Mouse (Mus musculus): ENCODE measurements around the gene Arntl. TPM values are rescaled to one million over a fixed set of nuclear protein-coding genes. Genes with fewer than 3 reads are reported as not detected.

Gene Arntl
- total and polyA plus RNA-seq, 3 experiments, result 4.6 to 29.9 (median 23.8) TPM

- H3K9me3 ChIP-seq (replicated peaks), result no peaks in the 10 kb centered on the region
- peaks cover 3% of the 10 kb centered on the region; the same call in 1 of the 2 replicates for H3K27me3 ChIP-seq (ENCODE audit: insufficient read depth, low read length)
- TF ChIP-seq TAL1 (conservative IDR thresholded peaks at IDR 0.05; ENCODE audit: low read depth, low read length), result no peak
- no peak for TF ChIP-seq POLR2AphosphoS5 (IDR thresholded peaks at IDR 0.05; ENCODE audit: insufficient replicate concordance, low read depth, low read length)
- TF ChIP-seq CTCF (IDR thresholded peaks at IDR 0.05; ENCODE audit: low read depth, low read length), result no peak
- no peak for TF ChIP-seq GATA2 (IDR thresholded peaks at IDR 0.05; ENCODE audit: borderline replicate concordance, low read depth, low read length)
- no peak for TF ChIP-seq GATA1 (IDR thresholded peaks at IDR 0.05; ENCODE audit: borderline replicate concordance, low read length)
- ATAC-seq (ENCODE audit: extremely low read depth, insufficient number of reproducible peaks, low FRiP score, poor library complexity, severe bottlenecking), result no peak
- H3K36me3 ChIP-seq (replicated peaks), result peaks cover 3% of the 10 kb centered on the region
- no peak overlapping the region for H3K4me3 ChIP-seq (ENCODE audit: low read depth, low read length)
- no peak for DNase-seq (ENCODE audit: low spot score)
- peaks cover 10% of the 10 kb centered on the region for H3K4me1 ChIP-seq (ENCODE audit: insufficient read depth, low read depth, low read length)
These were observed 72.0 kb downstream of the Arntl start for GRCm38 (mm10) chr7:113279246-113279645.

- peaks cover 14% of the 10 kb centered on the region for H3K36me3 ChIP-seq (replicated peaks)
- no peak for DNase-seq (ENCODE audit: low spot score)
- no peak overlapping the region for H3K4me3 ChIP-seq (ENCODE audit: low read depth, low read length)
These were observed 78.1 kb downstream of the Arntl start for GRCm38 (mm10) chr7:113285405-113285804.

GRCm38 (mm10) chr7:113289211-113289610, 81.9 kb downstream of the Arntl start:
- H3K4me1 ChIP-seq (ENCODE audit: insufficient read depth, low read depth, low read length), result peaks cover 72% of the 10 kb centered on the region
- ATAC-seq (ENCODE audit: extremely low read depth, insufficient number of reproducible peaks, low FRiP score, poor library complexity, severe bottlenecking), result peak; percentile 58

More at GRCm38 (mm10) chr7:113285405-113285804, 78.1 kb downstream of the Arntl start:
- peaks cover 4% of the 10 kb centered on the region; the same call in 1 of the 2 replicates for H3K27me3 ChIP-seq (ENCODE audit: insufficient read depth, low read length)
- peaks cover 41% of the 10 kb centered on the region for H3K4me1 ChIP-seq (ENCODE audit: insufficient read depth, low read depth, low read length)
- no peak for ATAC-seq (ENCODE audit: extremely low read depth, insufficient number of reproducible peaks, low FRiP score, poor library complexity, severe bottlenecking)
- no peaks in the 10 kb centered on the region for H3K9me3 ChIP-seq (replicated peaks)
- TF ChIP-seq GATA2 (IDR thresholded peaks at IDR 0.05; ENCODE audit: borderline replicate concordance, low read depth, low read length), result no peak
- no peak for TF ChIP-seq TAL1 (conservative IDR thresholded peaks at IDR 0.05; ENCODE audit: low read depth, low read length)
- TF ChIP-seq POLR2AphosphoS5 (IDR thresholded peaks at IDR 0.05; ENCODE audit: insufficient replicate concordance, low read depth, low read length), result no peak
- TF ChIP-seq CTCF (IDR thresholded peaks at IDR 0.05; ENCODE audit: low read depth, low read length), result no peak
- no peak for TF ChIP-seq GATA1 (IDR thresholded peaks at IDR 0.05; ENCODE audit: borderline replicate concordance, low read length)

GRCm38 (mm10) chr7:113291741-113292140, 84.5 kb downstream of the Arntl start:
- no peaks in the 10 kb centered on the region for H3K9me3 ChIP-seq (replicated peaks)
- peaks cover 31% of the 10 kb centered on the region for H3K36me3 ChIP-seq (replicated peaks)
- H3K4me3 ChIP-seq (ENCODE audit: low read depth, low read length), result no peak overlapping the region
- no peak for DNase-seq (ENCODE audit: low spot score)
- no peak for ATAC-seq (ENCODE audit: extremely low read depth, insufficient number of reproducible peaks, low FRiP score, poor library complexity, severe bottlenecking)
- H3K27me3 ChIP-seq (ENCODE audit: insufficient read depth, low read length), result no peaks in the 10 kb centered on the region
- TF ChIP-seq TAL1 (conservative IDR thresholded peaks at IDR 0.05; ENCODE audit: low read depth, low read length), result no peak
- no peak for TF ChIP-seq GATA1 (IDR thresholded peaks at IDR 0.05; ENCODE audit: borderline replicate concordance, low read length)
- TF ChIP-seq POLR2AphosphoS5 (IDR thresholded peaks at IDR 0.05; ENCODE audit: insufficient replicate concordance, low read depth, low read length), result no peak
- TF ChIP-seq CTCF (IDR thresholded peaks at IDR 0.05; ENCODE audit: low read depth, low read length), result no peak
- TF ChIP-seq GATA2 (IDR thresholded peaks at IDR 0.05; ENCODE audit: borderline replicate concordance, low read depth, low read length), result no peak
- peaks cover 94% of the 10 kb centered on the region for H3K4me1 ChIP-seq (ENCODE audit: insufficient read depth, low read depth, low read length)

More at GRCm38 (mm10) chr7:113289211-113289610, 81.9 kb downstream of the Arntl start:
- peaks cover 25% of the 10 kb centered on the region for H3K36me3 ChIP-seq (replicated peaks)
- peak; percentile 78 for DNase-seq (ENCODE audit: low spot score)
- H3K4me3 ChIP-seq (ENCODE audit: low read depth, low read length), result peak overlapping the region; percentile 7; the same call in 1 of the 2 replicates
- H3K27me3 ChIP-seq (ENCODE audit: insufficient read depth, low read length), result peaks cover 1% of the 10 kb centered on the region; the same call in 1 of the 2 replicates
- TF ChIP-seq CTCF (IDR thresholded peaks at IDR 0.05; ENCODE audit: low read depth, low read length), result no peak
- TF ChIP-seq GATA2 (IDR thresholded peaks at IDR 0.05; ENCODE audit: borderline replicate concordance, low read depth, low read length), result no peak
- no peak for TF ChIP-seq GATA1 (IDR thresholded peaks at IDR 0.05; ENCODE audit: borderline replicate concordance, low read length)
- TF ChIP-seq TAL1 (conservative IDR thresholded peaks at IDR 0.05; ENCODE audit: low read depth, low read length), result no peak
- no peak for TF ChIP-seq POLR2AphosphoS5 (IDR thresholded peaks at IDR 0.05; ENCODE audit: insufficient replicate concordance, low read depth, low read length)
- H3K9me3 ChIP-seq (replicated peaks), result no peaks in the 10 kb centered on the region

GRCm38 (mm10) chr7:113292193-113292592, 84.9 kb downstream of the Arntl start:
- Histone ChIP-seq H3K4me3 (ENCODE audit: low read depth, low read length) (no peak overlapping the region), H3K27me3 (ENCODE audit: insufficient read depth, low read length) (no peaks in the 10 kb centered on the region), H3K4me1 (ENCODE audit: insufficient read depth, low read depth, low read length) (peaks cover 94% of the 10 kb centered on the region), H3K9me3 (replicated peaks) (no peaks in the 10 kb centered on the region), H3K36me3 (replicated peaks) (peaks cover 36% of the 10 kb centered on the region)
- ATAC-seq (ENCODE audit: extremely low read depth, insufficient number of reproducible peaks, low FRiP score, poor library complexity, severe bottlenecking), result peak; percentile 62
- TF ChIP-seq GATA1 (IDR thresholded peaks at IDR 0.05; ENCODE audit: borderline replicate concordance, low read length), result no peak
- peak; percentile 92 for TF ChIP-seq TAL1 (conservative IDR thresholded peaks at IDR 0.05; ENCODE audit: low read depth, low read length)
- DNase-seq (ENCODE audit: low spot score), result no peak

GRCm38 (mm10) chr7:113294598-113294997, 87.3 kb downstream of the Arntl start:
- Histone ChIP-seq H3K4me1 (ENCODE audit: insufficient read depth, low read depth, low read length) (peaks cover 89% of the 10 kb centered on the region), H3K4me3 (ENCODE audit: low read depth, low read length) (peak overlapping the region; percentile 69), H3K27me3 (ENCODE audit: insufficient read depth, low read length) (no peaks in the 10 kb centered on the region), H3K36me3 (replicated peaks) (peaks cover 48% of the 10 kb centered on the region), H3K9me3 (replicated peaks) (no peaks in the 10 kb centered on the region)
- DNase-seq (ENCODE audit: low spot score) (peak; percentile 30), ATAC-seq (ENCODE audit: extremely low read depth, insufficient number of reproducible peaks, low FRiP score, poor library complexity, severe bottlenecking) (peak; percentile 31; the same call in 1 of the 2 replicates)
- peak; percentile 70 for TF ChIP-seq TAL1 (conservative IDR thresholded peaks at IDR 0.05; ENCODE audit: low read depth, low read length)
- TF ChIP-seq GATA1 (IDR thresholded peaks at IDR 0.05; ENCODE audit: borderline replicate concordance, low read length), result no peak
- TF ChIP-seq GATA2 (IDR thresholded peaks at IDR 0.05; ENCODE audit: borderline replicate concordance, low read depth, low read length), result no peak
- no peak for TF ChIP-seq CTCF (IDR thresholded peaks at IDR 0.05; ENCODE audit: low read depth, low read length)
- no peak for TF ChIP-seq POLR2AphosphoS5 (IDR thresholded peaks at IDR 0.05; ENCODE audit: insufficient replicate concordance, low read depth, low read length)

Measured in G1E (cell line).